Mouse (Mus musculus) regulatory T cell (primary cell): ENCODE results near the gene Prkci.

Experiments
- in situ Hi-C: fragments of 300-600 bp; cut with MboI, MseI; formaldehyde crosslinking; loops from one replicate; pipeline ENCODE4 v1.15.1; 2025; ENCODE audit warnings: high pct_unique_total_duplicates

Prkci gene

DNA sequence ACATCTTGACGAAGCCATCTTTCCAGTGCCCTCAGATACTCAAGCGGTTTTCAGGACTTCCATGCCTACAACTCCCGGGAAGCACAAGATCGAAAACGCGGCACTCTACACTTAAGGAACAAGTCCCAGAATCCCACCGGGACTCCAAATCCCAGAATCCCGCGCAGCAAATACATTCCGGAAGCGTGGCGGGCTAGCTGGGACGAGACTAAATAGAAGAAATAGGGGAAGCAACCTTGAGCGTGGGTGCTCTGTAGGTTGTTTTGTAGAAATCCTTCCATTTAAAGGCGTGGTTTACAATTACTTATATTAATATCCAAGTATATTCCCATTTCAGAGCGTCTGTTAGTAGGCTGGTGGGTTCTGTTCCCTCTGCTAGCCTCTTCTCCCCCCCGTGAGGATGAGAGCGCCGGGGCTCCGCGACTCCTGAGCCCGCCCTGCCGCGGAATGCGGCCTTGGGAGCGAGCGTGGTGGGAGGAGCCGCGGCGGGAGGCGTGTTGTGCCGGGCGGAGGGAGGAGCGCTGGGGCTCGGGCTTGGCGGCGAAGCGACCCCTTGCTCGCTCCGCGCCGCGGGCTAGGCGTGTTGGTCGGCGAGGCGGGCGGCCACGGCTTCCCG lies at the start of gene Prkci:
Gene Prkci (plus strand): TSS at position 465 of the 616 bp plus-strand sequence.
- in situ Hi-C loops, result no loop called here

DNA sequence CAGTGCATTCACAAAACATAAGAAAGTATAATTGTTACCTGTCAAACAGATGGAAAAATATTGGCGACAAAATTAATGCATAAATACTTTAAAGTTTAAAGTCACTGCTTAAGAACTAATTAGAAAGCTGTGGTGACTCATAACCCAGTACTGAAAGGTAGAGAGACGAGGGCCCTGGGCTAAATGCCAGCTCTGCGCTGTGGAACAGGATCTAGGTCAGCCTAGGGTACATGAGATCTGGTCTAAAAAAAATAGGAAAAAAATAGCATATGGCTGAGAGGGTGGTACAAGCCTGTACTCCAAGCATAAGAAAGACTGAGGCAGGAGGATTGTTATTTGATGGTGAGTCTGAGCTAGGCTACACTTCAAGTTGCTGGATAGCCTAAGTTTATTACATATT lies 43.9 kb upstream of the Prkci start:
- in situ Hi-C loops, result loop anchor here (25.0 kb wide), 1 partner anchor 1761 kb away; the partner anchor contains the start of gene Actl6a

DNA sequence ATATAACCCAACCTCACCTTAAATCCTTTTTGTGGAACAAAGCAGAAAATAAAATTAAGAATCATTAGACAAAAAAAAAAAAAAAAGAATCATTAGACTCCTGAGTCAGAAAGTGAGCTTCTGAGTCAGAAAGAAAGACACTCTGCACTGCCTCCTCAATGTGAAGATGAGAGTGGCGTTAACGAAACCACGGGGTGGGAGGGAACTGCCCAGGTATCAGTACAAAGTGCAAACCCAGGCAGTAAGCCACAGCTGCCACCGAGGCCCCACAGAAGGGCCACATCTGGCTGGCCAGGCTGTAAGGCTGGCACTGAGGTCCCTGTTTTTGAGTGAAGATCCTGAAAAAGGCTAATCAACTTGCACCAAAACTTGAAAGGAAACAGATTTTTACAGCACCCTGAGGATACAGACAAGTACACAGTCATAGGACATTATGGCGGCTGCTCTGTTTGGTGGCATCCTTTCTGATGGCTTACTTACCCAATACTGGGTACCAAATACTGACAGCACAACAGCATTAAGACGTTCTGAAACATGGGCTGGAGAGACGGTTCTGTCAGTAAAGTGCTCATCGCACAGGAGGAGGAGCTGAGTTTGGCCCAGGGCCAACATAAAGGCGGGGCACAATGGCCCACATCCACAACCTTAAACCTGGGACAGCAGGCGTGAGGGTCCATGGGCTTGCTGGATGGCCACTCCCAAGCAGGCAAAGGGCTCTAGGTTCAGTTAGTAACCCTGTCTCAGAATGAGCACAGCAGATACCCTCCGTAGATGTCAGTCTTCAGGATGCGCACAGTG lies 43.1 kb upstream of the Prkci start:
- in situ Hi-C loops, result loop anchor here (25.0 kb wide), 1 partner anchor 1760 kb away; the partner anchor contains the start of gene Actl6a

DNA sequence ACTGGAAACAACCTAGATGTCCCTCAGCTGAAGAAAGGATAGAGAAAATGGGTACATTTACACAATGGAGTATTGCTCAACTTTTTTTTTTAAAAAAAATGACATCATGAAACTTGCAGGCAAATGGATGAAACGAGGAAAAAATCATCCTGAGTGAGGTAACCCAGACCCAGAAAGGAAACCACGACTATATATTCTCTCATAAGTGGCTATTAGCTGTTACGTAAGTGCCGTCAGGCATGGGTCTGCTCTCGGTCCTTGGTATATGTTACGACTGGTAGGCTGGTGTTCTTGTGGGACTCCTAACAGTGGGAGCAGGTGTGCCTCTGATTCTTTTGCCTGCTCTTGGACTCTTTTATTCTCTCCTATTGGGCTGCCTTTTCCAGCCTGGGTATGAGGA lies 39.2 kb upstream of the Prkci start:
- in situ Hi-C loops, result loop anchor here (25.0 kb wide), 1 partner anchor 1756 kb away; the partner anchor contains the start of gene Actl6a

DNA sequence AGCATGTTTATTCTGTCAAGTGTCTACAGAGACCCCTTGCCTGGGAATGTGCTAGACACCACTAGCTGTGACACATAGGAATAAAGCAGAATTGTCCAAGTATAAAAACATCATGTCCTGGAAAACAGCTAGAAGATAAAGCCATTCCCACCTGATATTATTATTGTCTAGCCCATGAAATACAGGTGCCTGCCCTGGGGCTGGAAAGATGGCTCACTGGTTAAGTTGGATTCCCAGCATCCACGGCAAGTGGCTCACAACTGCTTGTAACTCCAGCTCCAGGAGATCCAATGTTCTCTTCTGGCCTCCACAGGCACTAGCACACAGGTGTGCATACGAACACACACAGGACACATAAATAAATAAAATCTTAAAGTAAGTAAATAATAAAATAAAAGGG lies 36.8 kb upstream of the Prkci start:
- in situ Hi-C loops, result loop anchor here (25.0 kb wide), 1 partner anchor 1754 kb away; the partner anchor contains the start of gene Actl6a

DNA sequence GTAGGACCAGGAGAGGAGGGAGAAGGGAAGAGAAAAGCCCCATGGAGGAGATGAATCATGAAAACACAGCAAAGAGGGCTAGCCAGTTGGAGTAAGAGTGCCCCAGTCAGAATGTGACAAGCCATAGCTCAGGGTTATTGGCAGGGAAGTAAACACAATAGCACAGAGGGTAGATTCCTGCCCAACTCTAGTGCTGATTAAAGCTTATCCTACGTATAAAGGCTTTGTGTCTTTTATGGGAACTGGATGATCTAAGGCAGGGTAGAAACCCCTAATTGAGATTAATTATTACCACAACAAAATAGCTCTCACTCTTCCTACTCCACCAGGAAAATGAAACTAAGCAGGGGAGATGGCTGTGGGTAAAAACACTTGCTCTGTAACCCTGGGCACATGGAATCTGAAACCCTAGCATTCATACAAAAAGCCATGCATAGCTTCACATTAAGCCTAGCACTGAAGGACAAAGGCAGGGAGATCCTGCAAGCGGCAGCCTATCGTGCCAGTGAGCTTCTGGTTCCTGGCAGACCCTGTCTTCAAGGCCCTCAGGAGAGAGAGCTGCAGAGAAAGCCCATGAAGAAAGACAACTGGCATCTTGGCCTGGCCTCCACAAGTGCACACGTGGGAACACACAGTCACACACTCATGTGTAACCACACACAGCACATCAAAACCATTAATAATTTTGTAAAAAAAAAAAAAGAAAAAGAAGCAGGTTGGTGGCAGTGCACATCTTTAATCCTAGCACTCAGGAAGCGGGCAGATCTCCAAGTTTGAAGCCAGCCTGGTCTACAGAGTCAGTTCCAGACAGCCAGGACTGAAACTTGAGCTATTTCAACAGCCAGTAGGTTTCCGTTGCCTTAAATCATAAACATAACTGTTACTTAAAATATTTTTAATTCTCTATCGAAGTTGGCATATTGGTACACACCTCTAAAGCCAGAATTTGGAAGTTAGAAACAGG lies 35.4 kb upstream of the Prkci start:
- in situ Hi-C loops, result loop anchor here (25.0 kb wide), 1 partner anchor 1752 kb away; the partner anchor contains the start of gene Actl6a

DNA sequence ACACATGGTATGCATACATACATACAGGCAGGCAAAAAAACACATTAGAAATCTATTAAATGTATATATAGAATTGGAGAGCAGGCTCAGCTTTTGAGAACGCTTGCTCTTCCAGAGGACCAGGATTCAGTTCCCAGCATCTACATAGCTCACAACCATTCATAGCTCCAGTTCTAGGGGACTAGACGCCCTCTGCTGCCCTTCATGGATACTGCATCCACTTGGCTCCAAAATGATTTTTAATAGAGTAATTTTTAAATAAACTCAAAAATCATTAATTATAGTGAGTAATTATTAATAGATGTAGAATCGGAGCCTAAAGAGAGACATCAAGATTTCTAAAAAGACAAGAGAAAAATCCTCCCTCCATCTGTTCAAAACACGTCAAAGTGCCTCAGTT lies 32.4 kb upstream of the Prkci start:
- in situ Hi-C loops, result loop anchor here (25.0 kb wide), 1 partner anchor 1749 kb away; the partner anchor contains the start of gene Actl6a

DNA sequence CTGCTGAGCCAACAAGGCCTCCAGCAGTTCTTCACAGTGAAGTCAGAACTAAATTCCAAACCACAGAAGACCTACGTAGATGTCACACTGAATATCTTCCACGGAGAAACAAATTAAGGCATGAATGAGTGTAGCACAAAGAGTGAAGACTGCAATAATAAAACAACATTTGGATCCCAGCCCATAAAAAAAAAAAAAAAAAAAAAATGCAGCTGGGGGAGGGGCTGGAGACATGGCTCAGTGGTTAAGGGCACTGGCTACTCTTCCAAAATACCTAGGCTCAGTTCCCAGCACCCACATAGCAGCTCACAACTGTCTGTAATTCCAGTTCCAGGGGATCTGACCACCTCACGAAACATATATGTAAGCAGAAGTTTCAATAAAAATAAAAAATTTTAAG lies 31.3 kb upstream of the Prkci start:
- in situ Hi-C loops, result loop anchor here (25.0 kb wide), 1 partner anchor 1748 kb away; the partner anchor contains the start of gene Actl6a

DNA sequence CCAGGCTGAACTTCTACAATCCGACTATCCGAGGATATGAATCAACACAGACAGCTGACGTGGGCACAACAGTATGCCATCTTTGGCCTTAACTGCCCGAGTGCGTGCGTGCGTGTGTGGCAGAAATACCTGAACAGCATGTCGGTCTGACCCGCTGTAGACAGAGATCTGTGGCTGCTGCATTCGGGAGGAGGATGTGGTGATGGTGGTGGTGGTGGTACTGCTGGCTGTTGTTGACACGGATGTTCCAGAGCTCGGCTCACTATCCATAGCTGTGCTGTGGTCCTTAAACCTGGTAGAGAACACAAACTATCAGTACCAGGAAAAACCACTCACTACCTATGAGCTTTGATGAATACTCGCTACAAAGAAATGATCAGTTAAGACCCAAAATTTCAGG lies 29.9 kb upstream of the Prkci start:
- in situ Hi-C loops, result loop anchor here (5.0 to 25.0 kb wide), 3 partner anchors 92 to 1747 kb away; partner anchors contain the start of genes Actl6a and Skil

DNA sequence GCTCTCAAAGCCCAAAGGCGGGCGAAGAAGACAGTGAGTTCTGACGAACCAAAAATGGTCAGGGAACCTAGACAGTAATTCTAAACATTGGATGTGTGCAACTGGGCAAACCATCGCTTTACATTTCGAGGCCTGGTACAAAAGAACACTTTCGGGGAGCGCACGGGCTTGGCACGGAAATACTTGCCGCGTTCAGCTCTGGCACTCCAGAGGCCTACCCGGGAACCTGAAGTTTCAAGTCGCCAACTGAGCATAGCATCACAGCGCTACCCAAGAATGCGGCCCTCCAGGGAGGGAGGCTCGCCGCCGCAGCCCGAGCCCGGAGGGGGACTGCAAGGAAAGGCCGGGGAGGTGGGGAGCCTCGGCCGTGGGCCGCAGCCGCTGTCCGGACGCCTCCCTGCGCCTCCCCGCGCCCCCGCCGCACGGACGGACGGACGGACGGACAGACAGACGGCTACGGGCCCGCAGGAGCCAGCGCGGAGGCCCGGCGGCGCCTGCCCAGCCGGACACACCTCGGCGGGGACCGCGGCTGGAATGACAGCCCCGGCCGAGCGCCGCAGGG lies 26.9 kb upstream of the Prkci start:
- in situ Hi-C loops, result loop anchor here (5.0 to 25.0 kb wide), 3 partner anchors 89 to 1744 kb away; partner anchors contain the start of genes Actl6a and Skil

DNA sequence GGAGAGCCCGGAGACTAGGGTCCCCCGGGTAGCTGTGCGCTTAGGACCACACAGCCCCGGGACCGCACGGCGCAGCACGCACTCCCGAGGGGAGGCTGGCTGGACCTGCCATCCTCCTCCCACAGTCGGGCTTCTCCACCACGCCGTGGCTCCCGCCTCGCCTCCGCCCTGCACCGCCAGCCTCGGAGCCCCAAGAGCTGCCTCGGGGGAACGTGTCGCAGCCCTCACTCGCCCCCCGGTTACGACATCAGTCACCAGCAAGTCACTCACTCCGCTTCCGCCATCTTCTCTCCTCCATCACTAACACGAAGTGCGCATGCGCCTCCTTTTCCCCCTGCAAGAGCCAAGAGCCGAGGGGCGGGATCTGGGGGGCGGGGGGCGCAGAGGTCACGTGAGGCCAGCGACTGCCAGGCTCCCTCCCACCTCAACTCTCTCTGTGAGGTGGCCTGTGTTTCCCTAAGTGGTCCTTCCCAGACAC lies 26.4 kb upstream of the Prkci start, which contains the start of gene Phc3:
Gene Phc3 (minus strand): TSS at position 312 of the 478 bp plus-strand sequence.
- in situ Hi-C loops, result loop anchor here (5.0 to 25.0 kb wide), 3 partner anchors 88 to 1743 kb away; partner anchors contain the start of genes Actl6a and Skil

DNA sequence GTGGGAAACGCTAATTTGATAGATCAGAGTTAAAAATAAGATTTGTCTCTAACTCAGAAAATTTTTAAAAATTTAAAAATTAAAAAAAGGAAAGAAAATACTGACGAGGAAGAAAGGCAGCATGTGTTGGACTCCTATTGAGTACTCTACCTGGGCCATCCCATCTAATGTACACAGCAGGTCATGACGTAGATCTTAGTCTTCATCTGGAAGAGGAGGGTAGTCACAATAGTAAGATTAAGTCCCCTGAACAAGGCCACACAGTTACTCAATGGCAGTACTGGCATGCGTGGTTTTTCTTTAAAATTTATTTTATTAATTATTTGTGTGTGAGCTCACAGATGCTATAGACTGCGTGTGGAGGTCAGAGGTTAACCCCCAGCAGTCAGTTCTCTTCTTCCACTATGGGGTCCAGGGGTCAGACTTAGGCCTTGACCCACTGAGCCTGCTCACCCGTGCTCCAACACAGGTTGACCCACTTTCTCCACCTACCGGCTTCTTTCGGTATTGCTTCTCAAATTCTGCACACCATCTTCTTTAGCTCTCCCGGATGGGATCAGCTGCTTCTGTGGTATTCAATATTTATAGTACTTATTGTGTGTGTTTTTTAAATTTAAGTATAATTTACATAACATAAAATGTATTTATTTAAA lies 20.3 kb upstream of the Prkci start:
- in situ Hi-C loops, result no loop called here

DNA sequence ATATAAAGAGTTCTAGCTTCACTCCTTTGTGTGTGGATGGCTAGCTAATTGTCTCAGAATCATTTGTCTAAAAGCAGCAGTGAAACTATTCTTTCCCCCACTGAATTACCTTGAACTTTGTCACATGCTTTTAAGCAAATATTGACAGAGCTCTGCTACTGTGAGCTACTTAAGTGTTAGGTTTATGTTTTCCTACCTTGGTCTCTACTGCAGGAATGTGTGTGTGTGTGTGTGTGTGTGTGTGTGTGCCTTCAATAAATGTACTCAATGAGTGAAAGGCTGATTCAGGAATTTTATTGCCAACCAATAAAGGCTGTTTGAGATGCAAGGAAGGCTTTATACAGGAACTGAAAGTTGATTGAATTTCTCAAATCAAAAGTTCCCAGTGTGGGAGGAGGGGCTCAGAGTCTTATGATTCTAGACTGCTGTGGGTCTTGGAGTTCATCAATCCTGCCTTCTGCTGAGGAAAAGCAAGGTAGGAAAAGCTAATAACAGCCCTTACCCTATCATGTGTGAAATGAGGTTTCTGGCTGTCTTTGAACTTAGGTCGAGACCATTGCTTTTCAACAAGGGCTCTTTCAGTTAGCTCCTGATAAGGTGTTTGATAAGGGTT lies 18.4 kb upstream of the Prkci start:
- in situ Hi-C loops, result no loop called here

DNA sequence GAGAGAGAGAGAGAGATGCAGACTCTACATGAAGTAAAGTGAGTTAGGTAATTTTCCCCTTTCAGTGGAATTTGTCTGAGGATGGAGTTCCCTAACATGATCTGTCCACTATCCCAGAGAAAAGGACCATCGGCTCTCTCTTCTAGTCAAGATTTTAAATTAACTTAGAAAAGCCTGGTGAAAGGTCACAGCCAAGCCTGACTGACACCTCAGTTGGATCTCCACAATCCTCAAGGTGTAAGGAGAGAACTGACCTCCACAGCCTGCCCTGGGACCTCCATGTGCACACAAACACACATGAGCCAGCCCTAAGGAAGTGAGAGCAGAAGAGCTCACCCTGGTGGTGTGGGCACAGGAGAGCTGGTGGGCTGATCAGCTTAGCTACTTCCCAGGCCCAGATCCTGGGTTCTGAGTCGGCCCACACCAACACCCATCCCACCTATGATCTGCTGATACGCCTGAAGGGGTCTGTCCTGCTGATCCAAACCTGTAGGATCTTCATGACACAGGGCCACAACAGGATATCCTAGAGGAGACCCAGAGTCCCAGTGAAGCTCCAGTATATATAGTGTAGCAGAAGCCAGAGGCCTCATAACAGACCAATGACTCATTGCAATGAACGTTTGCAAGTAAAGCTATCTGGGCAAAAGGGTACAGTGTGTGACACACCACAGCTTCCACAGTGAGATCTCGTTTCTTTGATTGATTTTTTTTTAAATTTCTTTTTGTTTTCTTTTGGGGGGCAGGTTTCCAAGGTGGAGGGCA lies 13.7 kb upstream of the Prkci start:
- in situ Hi-C loops, result no loop called here

DNA sequence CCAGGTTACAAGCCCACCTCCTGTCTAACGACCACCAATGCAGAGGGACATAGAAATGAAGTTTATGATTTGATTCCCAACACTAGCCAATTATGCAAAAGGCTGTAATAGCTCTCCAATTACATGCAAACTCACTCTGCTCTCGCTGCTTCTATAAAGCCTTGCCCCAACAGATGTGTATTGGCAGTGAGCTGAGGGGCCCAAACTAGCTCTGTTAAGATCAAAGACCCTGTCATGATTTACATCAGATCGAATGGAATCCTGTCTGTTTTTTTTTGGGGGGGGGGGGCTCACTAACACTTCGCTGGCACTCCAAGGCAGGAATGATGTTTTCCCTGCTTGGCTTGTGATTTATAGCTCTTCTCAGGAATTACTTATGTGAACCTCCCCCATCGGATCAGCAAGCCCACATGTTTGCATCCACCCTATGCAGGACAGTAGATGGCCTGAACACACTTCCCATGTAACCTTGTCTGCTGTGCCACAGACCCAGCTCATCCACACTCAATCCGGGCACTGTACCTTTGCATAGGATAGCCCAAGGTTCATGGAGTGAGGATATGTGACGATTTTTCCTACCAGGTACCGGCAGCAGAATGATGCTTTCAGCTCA lies 12.5 kb upstream of the Prkci start:
- in situ Hi-C loops, result no loop called here

DNA sequence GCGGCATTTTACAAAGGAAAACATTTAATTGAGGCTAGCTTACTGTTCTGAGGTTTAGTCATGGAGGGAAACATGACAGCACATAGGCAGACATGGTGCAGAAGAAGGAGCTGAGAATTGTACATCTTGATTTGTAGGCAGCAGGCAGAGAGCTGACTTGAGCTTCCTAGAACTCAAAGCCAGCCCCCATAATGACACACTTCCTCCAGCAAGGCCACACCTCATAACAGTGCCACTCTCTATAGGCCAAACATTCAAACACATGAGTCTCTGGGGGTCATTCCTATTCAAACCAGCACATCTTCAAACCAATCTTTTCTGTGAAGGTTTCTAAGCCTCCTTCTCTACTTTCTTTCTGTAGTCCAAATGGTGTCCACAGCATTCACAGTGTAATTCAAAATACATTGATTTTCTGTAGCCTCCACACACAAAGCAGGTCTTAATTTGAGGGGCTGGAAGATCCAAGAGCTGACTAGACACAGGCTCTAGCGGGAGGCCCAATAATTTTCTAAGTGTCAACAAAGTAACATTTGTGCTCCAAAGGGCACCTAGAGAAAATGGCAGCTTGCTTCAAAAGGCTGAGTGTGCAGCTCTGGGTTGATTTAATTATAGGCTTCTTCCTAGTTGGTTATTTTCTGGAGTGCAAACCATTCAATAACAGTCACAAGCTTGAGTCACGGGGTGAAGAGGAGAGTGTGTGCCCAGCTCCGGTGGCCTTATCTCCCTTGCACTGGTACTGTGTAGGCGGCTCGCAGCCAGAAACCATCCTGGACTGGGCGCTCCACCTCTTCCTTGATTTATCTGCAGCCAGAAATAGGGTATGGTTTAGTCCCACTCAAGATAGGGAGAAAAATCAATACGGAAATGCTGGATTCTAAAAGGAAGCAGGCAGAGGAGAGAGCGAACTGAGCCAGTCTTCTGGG lies 7.9 kb upstream of the Prkci start:
- in situ Hi-C loops, result no loop called here

DNA sequence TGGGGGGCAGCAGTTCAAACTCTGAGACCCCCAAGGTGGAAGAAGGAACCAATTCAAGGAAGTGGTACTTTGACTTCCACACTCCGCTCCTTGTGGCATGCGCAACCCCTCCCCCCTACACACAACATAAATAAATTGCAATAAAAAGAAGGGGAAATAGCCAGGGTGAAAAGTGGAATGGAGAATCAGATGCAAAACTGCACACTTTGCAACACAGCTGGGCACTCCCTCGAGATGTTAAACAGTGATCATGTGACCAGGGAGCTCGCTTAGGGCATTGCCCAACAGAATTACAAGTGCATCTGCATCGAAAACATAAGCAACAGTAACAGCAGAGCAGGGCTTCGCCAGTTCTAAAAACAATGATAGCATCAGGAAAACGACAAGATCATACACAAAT lies 3.4 kb upstream of the Prkci start:
- in situ Hi-C loops, result no loop called here
